Mouse (Mus musculus) embryo, embryonic 10.5 days (tissue): ENCODE results near the gene Clec16a.

Experiments
- DNase-seq: peaks from one replicate; pipeline ENCODE4 v3.0.0-alpha.2; 2015; ENCODE audit warnings: low spot score

Clec16a gene

GRCm38 (mm10) chr16:10544995-10545622 is at the start of gene Clec16a:
Gene Clec16a (plus strand): TSS chr16:10545339.
- DNase-seq, result peak; percentile 97

GRCm38 (mm10) chr16:10495824-10496298 is 49.3 kb upstream of the Clec16a start:
- no peak for DNase-seq

GRCm38 (mm10) chr16:10498096-10498602 is 47.0 kb upstream of the Clec16a start:
- no peak for DNase-seq

DNA sequence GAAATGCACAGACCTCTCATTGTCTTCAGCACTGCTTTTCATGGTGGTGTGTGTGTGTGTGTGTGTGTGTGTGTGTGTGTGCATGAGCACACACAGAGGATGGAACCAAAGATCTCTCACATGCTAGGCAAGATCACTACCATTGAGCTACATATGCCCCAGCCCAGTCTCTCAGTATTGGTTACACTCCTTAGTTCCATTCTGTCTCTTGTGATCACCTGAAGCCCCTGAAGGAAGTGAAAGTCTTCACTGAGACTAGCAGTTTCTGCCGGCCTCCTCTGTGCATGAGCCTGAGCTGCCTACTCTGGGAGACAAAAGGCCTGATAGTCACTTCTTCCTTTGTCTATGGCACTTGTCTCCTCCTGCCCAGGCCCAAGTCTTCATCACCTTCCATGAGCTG is 46.0 kb upstream of the Clec16a start:
- DNase-seq, result no peak

GRCm38 (mm10) chr16:10501865-10502264 is 43.3 kb upstream of the Clec16a start:
- DNase-seq, result peak; percentile 83

- no peak for DNase-seq
Measured at GRCm38 (mm10) chr16:10503058-10503457, 42.1 kb upstream of the Clec16a start.

DNA sequence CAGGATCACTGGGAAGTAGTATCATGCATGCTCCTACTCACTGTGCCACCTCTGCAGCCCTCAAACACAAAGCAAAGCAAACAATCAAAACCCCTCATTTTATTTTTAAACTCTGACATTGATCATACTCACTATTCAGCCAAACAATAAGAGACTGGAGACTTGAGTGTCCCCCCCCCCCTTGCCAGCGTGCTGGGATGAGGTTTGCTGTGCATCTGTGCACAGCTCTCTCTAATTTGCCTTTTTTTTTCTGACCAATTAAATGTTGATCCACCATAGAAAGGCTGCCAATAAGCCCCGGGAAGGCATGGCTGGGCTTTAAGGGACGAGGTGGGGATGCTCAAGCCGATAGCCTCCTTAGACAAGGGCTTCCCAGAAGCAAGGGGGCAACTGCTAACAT is 37.7 kb upstream of the Clec16a start:
- DNase-seq, result no peak

- DNase-seq, result no peak
Measured at GRCm38 (mm10) chr16:10508691-10509090, 36.4 kb upstream of the Clec16a start.

- no peak for DNase-seq
Measured at GRCm38 (mm10) chr16:10510477-10511133, 34.5 kb upstream of the Clec16a start.

DNA sequence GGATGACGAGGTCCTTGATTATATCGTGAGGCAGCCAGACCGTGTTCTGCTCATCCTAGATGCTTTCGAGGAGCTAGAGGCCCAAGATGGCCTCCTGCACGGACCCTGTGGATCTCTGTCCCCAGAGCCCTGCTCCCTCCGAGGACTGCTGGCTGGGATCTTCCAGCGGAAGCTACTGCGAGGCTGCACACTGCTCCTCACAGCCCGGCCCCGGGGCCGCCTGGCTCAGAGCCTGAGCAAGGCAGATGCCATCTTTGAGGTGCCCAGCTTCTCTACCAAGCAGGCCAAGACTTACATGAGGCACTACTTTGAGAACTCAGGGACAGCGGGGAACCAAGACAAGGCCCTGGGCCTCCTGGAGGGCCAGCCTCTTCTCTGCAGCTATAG is 34.0 kb upstream of the Clec16a start:
- no peak for DNase-seq

DNA sequence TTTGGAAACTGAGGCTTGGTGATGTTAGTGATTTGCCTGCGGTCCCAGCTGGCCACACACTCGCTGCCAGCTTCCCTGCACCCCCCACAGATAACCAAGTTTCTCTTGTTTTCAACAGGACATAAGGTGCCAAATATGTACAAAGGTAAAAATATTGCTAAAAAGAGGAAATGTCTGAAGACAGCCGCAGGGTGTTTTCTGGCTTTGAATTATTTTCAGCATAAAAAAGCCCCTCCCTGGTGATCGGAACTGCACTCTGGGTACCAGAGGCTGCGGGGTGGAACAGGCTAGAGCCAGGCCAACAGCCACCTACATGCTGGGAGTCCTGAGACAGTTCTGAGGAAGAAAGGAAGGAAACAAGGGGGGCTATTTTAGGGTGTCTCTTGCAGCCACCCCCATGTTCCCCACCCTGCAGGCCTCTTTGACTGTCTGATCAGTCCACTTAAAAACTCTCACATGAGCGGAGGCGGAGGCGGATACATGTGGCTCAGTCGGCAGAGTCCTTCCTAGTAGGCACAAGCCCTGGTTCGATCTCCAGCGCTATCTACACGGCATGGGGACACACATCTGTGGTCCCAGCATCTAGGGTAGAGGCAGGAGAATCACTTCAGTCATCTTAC is 29.1 kb upstream of the Clec16a start:
- no peak for DNase-seq

- peak; percentile 4 for DNase-seq
Measured at GRCm38 (mm10) chr16:10518030-10518429, 27.1 kb upstream of the Clec16a start.

GRCm38 (mm10) chr16:10520908-10521614 is 24.1 kb upstream of the Clec16a start:
- DNase-seq, result peak; percentile 92

DNA sequence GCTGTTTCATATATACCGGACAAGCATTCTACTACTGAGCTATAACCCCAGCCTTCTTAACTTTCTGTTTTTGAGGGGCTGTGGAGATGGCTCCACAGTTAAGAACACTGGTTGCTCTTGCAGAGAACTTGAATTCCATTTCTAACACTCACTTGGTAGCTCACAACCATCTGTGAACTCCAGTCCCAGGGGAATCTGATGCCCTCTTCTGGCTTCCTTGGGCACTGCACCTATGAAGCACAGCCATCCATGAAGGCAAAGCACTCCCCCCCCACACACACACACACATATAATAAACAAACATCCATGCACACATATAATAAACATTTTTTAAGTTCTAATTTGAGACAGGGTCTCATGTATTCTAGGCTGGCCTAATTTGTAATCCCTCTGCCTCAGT is 22.3 kb upstream of the Clec16a start:
- peak; percentile 78 for DNase-seq

- no peak for DNase-seq
Measured at GRCm38 (mm10) chr16:10523650-10524049, 21.5 kb upstream of the Clec16a start.

GRCm38 (mm10) chr16:10524866-10525609 is 20.1 kb upstream of the Clec16a start:
- no peak for DNase-seq

GRCm38 (mm10) chr16:10525610-10525980 is 19.5 kb upstream of the Clec16a start:
- no peak for DNase-seq

DNA sequence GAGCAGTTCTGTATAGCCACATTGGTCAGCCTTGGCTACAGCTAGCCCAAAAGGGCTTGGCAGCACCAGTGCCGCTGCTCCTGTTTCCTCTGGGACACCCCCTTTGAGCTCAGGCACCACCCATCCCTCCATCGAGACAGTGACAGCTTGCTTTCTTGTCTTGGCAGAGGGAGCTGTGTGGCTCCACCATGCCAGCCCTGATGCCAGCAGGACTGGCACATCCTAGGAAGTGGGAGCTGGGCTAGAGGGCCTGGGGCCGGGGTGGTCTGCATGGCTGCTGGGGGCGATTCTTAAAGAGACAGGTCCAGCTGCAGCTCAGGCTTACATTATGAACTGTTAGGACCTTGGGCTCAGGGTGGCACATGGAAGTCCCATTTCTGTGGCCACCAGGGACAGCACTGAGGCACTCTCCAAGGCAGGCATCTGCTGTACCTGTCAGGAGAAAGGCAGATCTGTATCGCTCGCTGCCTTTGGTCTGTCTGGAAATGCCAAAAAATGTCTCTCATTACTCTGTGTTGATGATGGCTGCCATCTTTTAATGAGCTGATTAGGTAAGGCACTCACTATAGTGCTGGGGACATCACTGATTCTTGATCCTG is 18.0 kb upstream of the Clec16a start:
- no peak for DNase-seq

- DNase-seq, result no peak
Measured at GRCm38 (mm10) chr16:10528382-10528781, 16.8 kb upstream of the Clec16a start.

DNA sequence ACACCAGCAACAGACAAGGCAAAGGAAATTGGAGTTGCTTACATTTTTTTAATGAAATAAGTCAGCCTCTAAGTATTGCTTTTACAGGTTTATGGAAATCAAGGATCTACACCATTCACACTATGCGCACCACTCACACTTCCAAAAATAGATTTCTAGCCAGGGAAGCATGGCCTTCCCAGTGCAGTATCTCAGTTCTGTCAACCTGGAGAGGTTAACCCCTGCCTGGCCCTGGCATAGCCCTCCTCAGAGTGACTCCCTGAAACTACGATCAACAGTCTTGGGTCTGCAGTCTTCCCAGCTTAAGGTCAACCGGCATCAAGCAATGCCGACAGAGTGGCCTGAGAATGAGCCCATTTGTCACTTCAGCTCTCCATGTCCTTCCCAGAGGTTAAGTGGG is 15.0 kb upstream of the Clec16a start:
- DNase-seq, result no peak

- no peak for DNase-seq
Measured at GRCm38 (mm10) chr16:10533781-10534180, 11.4 kb upstream of the Clec16a start.
